ENCODE assay signal across 10 mouse cellular contexts in the genomic region with DNA sequence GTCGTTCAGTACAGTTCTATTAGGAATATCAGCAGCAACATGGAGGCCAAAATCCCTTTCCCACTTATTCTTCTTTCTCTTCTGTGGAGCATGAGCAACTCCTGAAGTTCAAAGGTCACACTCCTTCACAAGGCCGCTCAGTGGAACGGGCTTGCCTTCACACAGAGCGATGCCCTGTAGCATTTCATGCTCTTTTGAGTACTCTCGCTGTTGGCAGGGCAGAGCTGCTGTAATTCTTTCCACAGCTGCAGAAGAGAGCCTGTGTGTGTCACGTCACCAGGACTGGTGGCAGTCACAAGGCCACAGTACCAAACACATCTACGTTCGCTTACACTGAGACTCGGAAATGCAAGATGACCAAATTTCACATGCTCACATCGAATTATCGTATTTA. TPM values are rescaled to one million over a fixed set of nuclear protein-coding genes. Genes with fewer than 3 reads are reported as not detected.
A peak's percentile ranks its signal among the peaks of the same experiment; 100 is the strongest.
DNase-seq lines count a peak whose midpoint lies in the region; ATAC-seq lines count a peak whose summit lies in the region.
"Had no signal": no experiment of that assay in that cellular context is flagged by ENCODE, and none has a peak within 500 bp of the region (broad histone marks: within the 10 kb centered on the region; RNA-seq: fewer than 3 reads in every experiment).

No protein-coding gene starts in this region.

- H3K27ac ChIP-seq in kidney, embryonic 15.5 days = peak overlapping the region; percentile 89
- peak overlapping the region; percentile 3; the same call in 1 of the 2 replicates for H3K27ac ChIP-seq in limb, embryonic 10.5 days
- H3K27ac ChIP-seq: liver, embryonic 13.5 days had no signal

- no peaks in the 10 kb centered on the region for H3K36me3 ChIP-seq in kidney, embryonic 15.5 days
- no peaks in the 10 kb centered on the region for H3K36me3 ChIP-seq in limb, embryonic 10.5 days
- H3K36me3 ChIP-seq: liver, embryonic 13.5 days had no signal

- DNase-seq in embryo, embryonic 11 days = peak; percentile 39
- DNase-seq in embryo, embryonic 9.5 days (ENCODE audit: extremely low spot score) = no peak
- DNase-seq in kidney, adult 11 months = no peak
- peak; percentile 20 for DNase-seq in adrenal gland, postnatal 25 days
- DNase-seq in limb, embryonic 10.5 days (ENCODE audit: low spot score) = no peak
- DNase-seq in cerebellum, postnatal 36 days = no peak
- DNase-seq in urinary bladder, postnatal 10 days (ENCODE audit: low spot score) = no peak
- DNase-seq: B cell, adult 2 months; liver, embryonic 13.5 days had no signal

- WGBS in kidney, embryonic 15.5 days = 56% methylated on average over 11 of the region's 11 CpGs
- WGBS in limb, embryonic 10.5 days = 78% methylated on average over 11 of the region's 11 CpGs

- 0 out of 2 replicates have a peak, but pooled peaks have one; percentile 41 for ATAC-seq in kidney, embryonic 15.5 days (replicated peaks; ENCODE audit: low FRiP score)

- H3K27me3 ChIP-seq in kidney, embryonic 15.5 days = no peaks in the 10 kb centered on the region
- H3K27me3 ChIP-seq in limb, embryonic 10.5 days (ENCODE audit: low read depth, poor library complexity, severe bottlenecking) = no peaks in the 10 kb centered on the region
- H3K27me3 ChIP-seq: liver, embryonic 13.5 days had no signal

- H3K4me1 ChIP-seq in kidney, embryonic 15.5 days = peaks cover 20% of the 10 kb centered on the region
- H3K4me1 ChIP-seq in limb, embryonic 10.5 days = peaks cover 21% of the 10 kb centered on the region
- H3K4me1 ChIP-seq: liver, embryonic 13.5 days had no signal

- H3K9me3 ChIP-seq in kidney, embryonic 15.5 days (replicated peaks) = no peaks in the 10 kb centered on the region
- H3K9me3 ChIP-seq in limb, embryonic 10.5 days (replicated peaks) = no peaks in the 10 kb centered on the region
- H3K9me3 ChIP-seq: liver, embryonic 13.5 days had no signal

- H3K4me3 ChIP-seq in kidney, embryonic 15.5 days (replicated peaks) = no peak overlapping the region
- H3K4me3 ChIP-seq in limb, embryonic 10.5 days = no peak overlapping the region
- H3K4me3 ChIP-seq: liver, embryonic 13.5 days had no signal

- H3K4me2 ChIP-seq in kidney, embryonic 15.5 days = no peak overlapping the region
- H3K4me2 ChIP-seq: liver, embryonic 13.5 days had no signal

- no peak overlapping the region for H3K9ac ChIP-seq in kidney, embryonic 15.5 days
- H3K9ac ChIP-seq: liver, embryonic 13.5 days had no signal

RNA-seq across cellular contexts. Expression of a gene that starts 21.2 kb away (rescaled TPM):
- polyA plus RNA-seq in kidney, embryonic 15.5 days (2015; fragmentation: Nextera tagmentation; extraction: Ambion mirVana) = 2.1 and 3.6 TPM in 2 replicates
- total RNA-seq in adrenal gland, postnatal 25 days (2021) = 1.8 and 2.3 TPM in 2 replicates
- polyA plus RNA-seq in limb, embryonic 10.5 days (2016; fragmentation: Nextera tagmentation; extraction: Ambion mirVana) = 3.0 and 3.8 TPM in 2 replicates

Comparison
In these comparisons a context has a peak if more than half of its experiments do, and no peak if none do; other contexts are left out.
1. DNase-seq: peak in embryo, embryonic 11 days (single experiment) and adrenal gland, postnatal 25 days (single experiment); none in embryo, embryonic 9.5 days (single experiment), kidney, adult 11 months (single experiment), limb, embryonic 10.5 days (single experiment), cerebellum, postnatal 36 days (0 of 2) and urinary bladder, postnatal 10 days (single experiment).